Mouse (Mus musculus) cerebellum, adult 9-11 months (tissue): Measurements from ENCODE around the gene Gm21256.
"Not testable (repeated sequence)": the region's sequence is repeated elsewhere in the genome, so short reads cannot be mapped to it uniquely, and the experiment has no call there.

Experiments used
- DNase-seq: peaks from one replicate; pipeline ENCODE4 v3.0.0; 2022

Gene Gm21256

GRCm38 (mm10) chrY:47450660-47451059 lies at the start of gene Gm21256:
TSS of gene Gm21256 (plus strand) at chrY:47450960.
- DNase-seq = not testable (repeated sequence)
